Mouse (Mus musculus) stomach, postnatal 0 days (tissue): ENCODE measurements at regions not wholly inside any gene's neighbourhood (a gene's known extent, or its start where the extent isn't known, plus 50 kb on each side); places are given as distances from the start of the nearest gene placed in this dataset.

Source experiments
- CTCF ChIP-seq: IDR thresholded peaks from 2 replicates; pipeline ENCODE4 v1.5.1; 2016; ENCODE audit warnings: antibody characterized with exemption, low read depth, mild to moderate bottlenecking, moderate library complexity
- EP300 ChIP-seq: optimal IDR thresholded peaks from 2 replicates; pipeline ENCODE3; 2016; ENCODE audit warnings: antibody characterized with exemption

- TF ChIP-seq EP300 = no peak
- no peak for TF ChIP-seq CTCF
Measured at GRCm38 (mm10) chr13:37225834-37226233, 119.2 kb upstream of the Ly86 start.
